Mouse (Mus musculus) erythroblast, embryonic 14.5 days (primary cell): Measurements from ENCODE around the gene Olfr1360.

Experiments
- GATA1 ChIP-seq: IDR thresholded peaks from 2 replicates; pipeline ENCODE4 v1.6.1; 2012; ENCODE audit warnings: low read length, inconsistent platforms, mixed read lengths
- TAL1 ChIP-seq: IDR thresholded peaks from 3 replicates; pipeline ENCODE4 v1.6.1; 2012; ENCODE audit warnings: low read length, inconsistent platforms, mixed read lengths

GRCm38 (mm10) chr13:21715131-21715863 lies 38.1 kb upstream of the Olfr1360 start:
- TF ChIP-seq TAL1 = no peak
- no peak for TF ChIP-seq GATA1
